ENCODE assay signal across 9 mouse cellular contexts in the genomic region with DNA sequence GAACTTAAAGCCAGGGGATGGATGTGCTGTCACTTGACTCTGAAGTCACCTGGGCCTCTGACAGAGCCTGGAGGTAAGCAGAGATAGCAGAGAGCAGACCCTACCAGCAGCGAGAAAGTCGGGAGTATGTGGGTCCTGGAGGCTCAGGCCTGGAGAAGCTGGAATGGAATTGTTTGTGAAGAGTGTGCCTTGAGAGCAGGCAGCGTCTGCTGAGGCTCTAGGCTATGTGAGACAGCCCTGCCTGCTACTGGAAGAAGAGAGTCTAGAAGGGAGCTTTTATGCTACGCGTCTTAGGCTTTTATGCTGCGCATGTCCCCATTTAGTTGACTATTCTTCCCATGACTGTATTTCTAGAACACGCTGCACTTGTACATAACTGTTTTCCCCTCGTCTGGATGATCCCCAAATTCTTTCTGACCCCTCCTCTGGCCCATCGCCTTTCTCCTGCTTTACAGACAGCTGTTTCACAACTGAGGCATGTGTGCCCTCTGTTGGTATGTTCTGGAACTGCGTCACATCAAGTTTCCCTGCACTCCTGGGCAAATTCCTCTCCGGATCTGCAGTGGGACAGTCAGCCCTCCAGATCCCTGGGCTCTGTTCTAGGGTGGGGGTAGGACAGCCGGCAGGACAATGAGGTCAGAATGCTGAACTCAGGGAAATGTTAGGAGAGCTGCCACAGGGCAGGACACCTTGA. TPM values are rescaled to one million over a fixed set of nuclear protein-coding genes. Genes with fewer than 3 reads are reported as not detected.
A peak's percentile ranks its signal among the peaks of the same experiment; 100 is the strongest.
DNase-seq lines count a peak whose midpoint lies in the region; ATAC-seq lines count a peak whose summit lies in the region.
"Had no signal": no experiment of that assay in that cellular context is flagged by ENCODE, and none has a peak within 500 bp of the region (broad histone marks: within the 10 kb centered on the region; RNA-seq: fewer than 3 reads in every experiment).

No protein-coding gene starts in this region.

- no peaks in the 10 kb centered on the region for H3K36me3 ChIP-seq in forebrain, embryonic 16.5 days (ENCODE audit: control insufficient read depth, insufficient read depth)
- no peaks in the 10 kb centered on the region for H3K36me3 ChIP-seq in hindbrain, embryonic 10.5 days
- H3K36me3 ChIP-seq: liver, embryonic 13.5 days had no signal

- peak; percentile 95 for DNase-seq in NIH3T3 (ENCODE audit: low read depth)
- peak; percentile 71 for DNase-seq in cerebellum, adult 11-12 months
- DNase-seq in hindbrain, embryonic 10.5 days (ENCODE audit: low spot score), result peak; percentile 77
- DNase-seq in layer of hippocampus, adult 8-10 months (ENCODE audit: low spot score in 2 of 2), result peak; percentile 21 to 80
- peak; percentile 76 for DNase-seq in lung, postnatal 10 days
- peak; percentile 68 for DNase-seq in right cerebral cortex, adult 18-20 months
- DNase-seq in natural killer cell, adult 2 months (ENCODE audit: low spot score in 2 of 2), result no peak
- DNase-seq: liver, embryonic 13.5 days had no signal

- 26% methylated on average over 12 of the region's 12 CpGs for WGBS in forebrain, embryonic 16.5 days
- 33% methylated on average over 12 of the region's 12 CpGs for WGBS in hindbrain, embryonic 10.5 days

- no peak overlapping the region for H3K27ac ChIP-seq in forebrain, embryonic 16.5 days (ENCODE audit: low read length)
- no peak overlapping the region for H3K27ac ChIP-seq in hindbrain, embryonic 10.5 days
- H3K27ac ChIP-seq: liver, embryonic 13.5 days had no signal

- H3K4me1 ChIP-seq in forebrain, embryonic 16.5 days (replicated peaks; ENCODE audit: control insufficient read depth, insufficient read depth, low read length), result peaks cover 7% of the 10 kb centered on the region
- H3K4me1 ChIP-seq in hindbrain, embryonic 10.5 days (replicated peaks), result peaks cover 16% of the 10 kb centered on the region
- H3K4me1 ChIP-seq: liver, embryonic 13.5 days had no signal

- peak; percentile 83 for ATAC-seq in forebrain, embryonic 16.5 days

- H3K4me2 ChIP-seq in forebrain, embryonic 16.5 days (ENCODE audit: low read length), result peak overlapping the region; percentile 28; the same call in 1 of the 2 replicates
- H3K4me2 ChIP-seq: liver, embryonic 13.5 days had no signal

- no peaks in the 10 kb centered on the region for H3K9me3 ChIP-seq in forebrain, embryonic 16.5 days (ENCODE audit: control insufficient read depth, low read length)
- no peaks in the 10 kb centered on the region for H3K9me3 ChIP-seq in hindbrain, embryonic 10.5 days
- H3K9me3 ChIP-seq: liver, embryonic 13.5 days had no signal

- no peak overlapping the region for H3K4me3 ChIP-seq in forebrain, embryonic 16.5 days (replicated peaks; ENCODE audit: low read length)
- H3K4me3 ChIP-seq in hindbrain, embryonic 10.5 days, result no peak overlapping the region
- H3K4me3 ChIP-seq: liver, embryonic 13.5 days had no signal

- H3K27me3 ChIP-seq in forebrain, embryonic 16.5 days (replicated peaks; ENCODE audit: control insufficient read depth, insufficient read depth, low read length), result no peaks in the 10 kb centered on the region
- H3K27me3 ChIP-seq in hindbrain, embryonic 10.5 days (ENCODE audit: insufficient read depth, poor library complexity, severe bottlenecking), result no peaks in the 10 kb centered on the region
- H3K27me3 ChIP-seq: liver, embryonic 13.5 days had no signal

- H3K9ac ChIP-seq in forebrain, embryonic 16.5 days (replicated peaks; ENCODE audit: low read depth, low read length), result peak overlapping the region; percentile 22; the same call in 1 of the 2 replicates
- H3K9ac ChIP-seq: liver, embryonic 13.5 days had no signal

RNA-seq across cellular contexts. Expression of a gene that starts 24.2 kb away (rescaled TPM):
- not detected in 2 replicates for polyA plus RNA-seq in forebrain, embryonic 16.5 days (2015; fragmentation: Nextera tagmentation; extraction: Ambion mirVana)
- polyA plus RNA-seq in hindbrain, embryonic 10.5 days (2016; fragmentation: Nextera tagmentation; extraction: Ambion mirVana), result 0.20 TPM in 1 of 2 replicates, not detected in the other
- total RNA-seq in layer of hippocampus, adult 8-10 months (2022), result not detected
- polyA plus RNA-seq: liver, embryonic 13.5 days had no signal

Comparison
In these comparisons a context has a peak if more than half of its experiments do, and no peak if none do; other contexts are left out.
1. DNase-seq: peak in NIH3T3 (single experiment), cerebellum, adult 11-12 months (single experiment), hindbrain, embryonic 10.5 days (single experiment), layer of hippocampus, adult 8-10 months (2 of 2), lung, postnatal 10 days (single experiment) and right cerebral cortex, adult 18-20 months (single experiment); none in natural killer cell, adult 2 months (0 of 2).